ENCODE assay signal across 8 mouse cellular contexts in the genomic region with DNA sequence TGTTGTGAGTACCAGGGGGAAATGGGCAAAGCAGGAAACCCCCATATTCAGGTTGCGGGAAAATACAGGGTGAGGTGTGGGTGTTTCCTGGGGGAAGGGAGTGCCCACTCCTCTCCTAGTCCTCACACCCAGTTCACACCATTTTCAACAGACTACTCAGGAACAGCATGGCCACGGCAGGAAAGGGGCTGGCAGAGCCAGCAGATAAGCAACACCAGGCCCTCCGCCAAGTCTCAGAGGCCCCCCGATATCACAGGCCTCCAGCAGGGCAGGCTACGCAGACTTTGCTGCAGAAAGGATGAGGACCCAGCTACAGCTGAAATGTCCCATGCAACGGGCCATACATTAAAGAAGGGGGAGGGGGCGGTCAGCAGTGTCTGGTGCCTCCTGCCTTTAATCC. TPM values are rescaled to one million over a fixed set of nuclear protein-coding genes. Genes with fewer than 3 reads are reported as not detected.
DNase-seq lines count a peak whose midpoint lies in the region; ATAC-seq and TF ChIP-seq lines count a peak whose summit lies in the region.

No protein-coding gene starts in this region.

- H3K27ac ChIP-seq in hindbrain, embryonic 13.5 days, result 0 out of 2 replicates have a peak overlapping the region, but pooled peaks have one; percentile 1
- H3K27ac ChIP-seq in hindbrain, embryonic 11.5 days (ENCODE audit: low read depth, low read length), result no peak overlapping the region
- peak overlapping the region; percentile 79 for H3K27ac ChIP-seq in bone marrow, adult 2 months (ENCODE audit: control insufficient read depth, insufficient read depth, low read depth, low read length, poor library complexity)
- peak overlapping the region; percentile 78 for H3K27ac ChIP-seq in heart, embryonic 15.5 days

- no peak for TF ChIP-seq CTCF in bone marrow, adult 2 months (IDR thresholded peaks at IDR 0.05; ENCODE audit: control insufficient read depth, insufficient read depth, low read length)

- no peaks in the 10 kb centered on the region for H3K27me3 ChIP-seq in hindbrain, embryonic 13.5 days
- H3K27me3 ChIP-seq in hindbrain, embryonic 11.5 days (ENCODE audit: control insufficient read depth, insufficient read depth, low read length), result no peaks in the 10 kb centered on the region
- no peaks in the 10 kb centered on the region for H3K27me3 ChIP-seq in heart, embryonic 15.5 days

- H3K36me3 ChIP-seq in hindbrain, embryonic 13.5 days, result peaks cover 8% of the 10 kb centered on the region; the same call in 1 of the 2 replicates
- no peaks in the 10 kb centered on the region for H3K36me3 ChIP-seq in hindbrain, embryonic 11.5 days (ENCODE audit: control insufficient read depth, insufficient read depth, low read length)
- H3K36me3 ChIP-seq in heart, embryonic 15.5 days, result no peaks in the 10 kb centered on the region

- peaks cover 53% of the 10 kb centered on the region for H3K4me1 ChIP-seq in hindbrain, embryonic 13.5 days (replicated peaks)
- H3K4me1 ChIP-seq in hindbrain, embryonic 11.5 days (replicated peaks; ENCODE audit: control insufficient read depth, insufficient read depth, low read length), result 0 out of 2 replicates have a peak, but pooled peaks cover 2% of the 10 kb centered on the region
- peaks cover 44% of the 10 kb centered on the region for H3K4me1 ChIP-seq in bone marrow, adult 2 months (ENCODE audit: control insufficient read depth, insufficient read depth, low read length)
- peaks cover 95% of the 10 kb centered on the region for H3K4me1 ChIP-seq in heart, embryonic 15.5 days (replicated peaks)

- DNase-seq in hindbrain, embryonic 11.5 days (ENCODE audit: low spot score), result no peak
- peak; percentile 41 to 65 for DNase-seq in lung, postnatal 4 days
- DNase-seq in right cerebral cortex, postnatal 14 days, result no peak
- DNase-seq in ovary, adult 18-20 months (ENCODE audit: low spot score), result no peak
- no peak for DNase-seq in kidney, adult 8-10 months

- no peak overlapping the region for H3K9ac ChIP-seq in hindbrain, embryonic 13.5 days
- no peak overlapping the region for H3K9ac ChIP-seq in hindbrain, embryonic 11.5 days (ENCODE audit: low read depth, low read length)
- no peak overlapping the region for H3K9ac ChIP-seq in heart, embryonic 15.5 days

- no peak overlapping the region for H3K4me2 ChIP-seq in hindbrain, embryonic 13.5 days
- H3K4me2 ChIP-seq in hindbrain, embryonic 11.5 days (replicated peaks; ENCODE audit: low read depth, low read length), result no peak overlapping the region
- peak overlapping the region; percentile 29 for H3K4me2 ChIP-seq in heart, embryonic 15.5 days

- H3K9me3 ChIP-seq in hindbrain, embryonic 13.5 days, result no peaks in the 10 kb centered on the region
- no peaks in the 10 kb centered on the region for H3K9me3 ChIP-seq in hindbrain, embryonic 11.5 days (ENCODE audit: control insufficient read depth, low read length)
- no peaks in the 10 kb centered on the region for H3K9me3 ChIP-seq in heart, embryonic 15.5 days (replicated peaks)

- no peak for TF ChIP-seq POLR2A in bone marrow, adult 2 months (IDR thresholded peaks at IDR 0.05; ENCODE audit: borderline replicate concordance, control insufficient read depth, low read depth, low read length)

- WGBS in hindbrain, embryonic 13.5 days, result 81% methylated on average over 7 of the region's 7 CpGs
- WGBS in hindbrain, embryonic 11.5 days, result 87% methylated on average over 7 of the region's 7 CpGs
- WGBS in bone marrow, adult 2 months, result 24% methylated on average over 7 of the region's 7 CpGs
- 17% methylated on average over 7 of the region's 7 CpGs for WGBS in heart, embryonic 15.5 days

- H3K4me3 ChIP-seq in hindbrain, embryonic 13.5 days, result no peak overlapping the region
- no peak overlapping the region for H3K4me3 ChIP-seq in hindbrain, embryonic 11.5 days (ENCODE audit: low read depth, low read length)
- H3K4me3 ChIP-seq in bone marrow, adult 2 months (replicated peaks; ENCODE audit: control insufficient read depth, low read depth, low read length), result no peak overlapping the region
- no peak overlapping the region for H3K4me3 ChIP-seq in heart, embryonic 15.5 days

- ATAC-seq in hindbrain, embryonic 13.5 days (ENCODE audit: low FRiP score), result no peak
- ATAC-seq in hindbrain, embryonic 11.5 days (ENCODE audit: low FRiP score), result no peak
- ATAC-seq in heart, embryonic 15.5 days (replicated peaks; ENCODE audit: insufficient number of reproducible peaks, insufficient read depth, low FRiP score, low read depth), result peak; percentile 61

RNA-seq across cellular contexts. Expression of gene Stk24, which starts 14.4 kb away (rescaled TPM):
- polyA plus RNA-seq in hindbrain, embryonic 13.5 days (2015; fragmentation: Nextera tagmentation; extraction: Ambion mirVana), result 20.2 TPM in 2 replicates
- polyA plus RNA-seq in hindbrain, embryonic 11.5 days (2014; fragmentation: Nextera tagmentation; extraction: Ambion mirVana), result 33.3 and 37.2 TPM in 2 replicates
- polyA plus RNA-seq in bone marrow, adult 2 months (2011; ENCODE audit: insufficient read depth, insufficient read length, low replicate concordance, missing spikeins), result 38.3 and 39.7 TPM in 2 replicates
- polyA plus RNA-seq in heart, embryonic 15.5 days (2015; fragmentation: Nextera tagmentation; extraction: Ambion mirVana), result 34.5 and 39.6 TPM in 2 replicates

Comparison
In these comparisons a context has a peak if more than half of its experiments do, and no peak if none do; other contexts are left out.
1. DNase-seq: peak in lung, postnatal 4 days (2 of 2); none in hindbrain, embryonic 11.5 days (single experiment), right cerebral cortex, postnatal 14 days (single experiment), ovary, adult 18-20 months (single experiment) and kidney, adult 8-10 months (0 of 2).